Mouse (Mus musculus) erythroblast, adult 5-6 weeks (primary cell): Measurements from ENCODE around the gene Atg10. TPM values are rescaled to one million over a fixed set of nuclear protein-coding genes. Genes with fewer than 3 reads are reported as not detected.

Source experiments
- ATAC-seq: replicated peaks from 2 replicates; pipeline ENCODE4 v1.8.0; 2016; ENCODE audit warnings: moderate number of reproducible peaks, mild to moderate bottlenecking, moderate TSS enrichment, inconsistent platforms; ENCODE audit not compliant: poor library complexity, low FRiP score, severe bottlenecking
- total RNA-seq, 2 experiments: library from RNA; stranded (forward) in 1 of 2; stranded (reverse) in 1 of 2; fragments of 150-400 nt in 1 of 2; fragments of 200-764, 138-1000 nt in 1 of 2; gene quantifications; 2 replicates each; pipeline versions ENCODE4 v1.2.3 to v1.2.4; 2015 to 2017; ENCODE audit warnings: low replicate concordance in 2 of 2

Gene Atg10
- total RNA-seq, 2 experiments from 2014 or later, result 0.38 to 1.5 TPM

- no peak for ATAC-seq
These were observed 45.2 kb downstream of the Atg10 start for GRCm38 (mm10) chr13:91178428-91179160.

- ATAC-seq, result no peak
These were observed 48.4 kb downstream of the Atg10 start for GRCm38 (mm10) chr13:91175347-91175746.

GRCm38 (mm10) chr13:91171766-91172491, 51.8 kb downstream of the Atg10 start:
- ATAC-seq, result no peak

GRCm38 (mm10) chr13:91171205-91171604, 52.6 kb downstream of the Atg10 start:
- no peak for ATAC-seq

GRCm38 (mm10) chr13:91169529-91170319, 54.0 kb downstream of the Atg10 start:
- peak; percentile 49; the same call in 1 of the 2 replicates for ATAC-seq

- ATAC-seq, result no peak
These were observed 55.3 kb downstream of the Atg10 start for GRCm38 (mm10) chr13:91168486-91168885.

- no peak for ATAC-seq
These were observed 56.2 kb downstream of the Atg10 start for GRCm38 (mm10) chr13:91167561-91167960.

- ATAC-seq, result no peak
These were observed 57.5 kb downstream of the Atg10 start for GRCm38 (mm10) chr13:91166286-91166685.

GRCm38 (mm10) chr13:91165200-91165599, 58.6 kb downstream of the Atg10 start:
- no peak for ATAC-seq

GRCm38 (mm10) chr13:91163292-91163691, 60.5 kb downstream of the Atg10 start:
- no peak for ATAC-seq

GRCm38 (mm10) chr13:91162452-91162851, 61.3 kb downstream of the Atg10 start:
- no peak for ATAC-seq

- no peak for ATAC-seq
These were observed 63.2 kb downstream of the Atg10 start for GRCm38 (mm10) chr13:91160616-91161015.

GRCm38 (mm10) chr13:91159881-91160280, 63.9 kb downstream of the Atg10 start:
- ATAC-seq, result no peak

GRCm38 (mm10) chr13:91157941-91158340, 65.8 kb downstream of the Atg10 start:
- no peak for ATAC-seq

- ATAC-seq, result no peak
These were observed 66.3 kb downstream of the Atg10 start for GRCm38 (mm10) chr13:91157429-91157828.

- no peak for ATAC-seq
These were observed 66.8 kb downstream of the Atg10 start for GRCm38 (mm10) chr13:91156949-91157348.

- no peak for ATAC-seq
These were observed 67.5 kb downstream of the Atg10 start for GRCm38 (mm10) chr13:91156308-91156707.

GRCm38 (mm10) chr13:91155429-91156207, 68.2 kb downstream of the Atg10 start:
- ATAC-seq, result no peak

GRCm38 (mm10) chr13:91154622-91155021, 69.1 kb downstream of the Atg10 start:
- ATAC-seq, result no peak

- no peak for ATAC-seq
These were observed 87.4 kb downstream of the Atg10 start for GRCm38 (mm10) chr13:91136337-91136736.
